Mouse (Mus musculus): ENCODE measurements around the gene Fxr1. TPM values are rescaled to one million over a fixed set of nuclear protein-coding genes. Genes with fewer than 3 reads are reported as not detected.

Fxr1 gene
- polyA plus RNA-seq, 1 experiment from 2014 or later, result 35.4 TPM

DNA sequence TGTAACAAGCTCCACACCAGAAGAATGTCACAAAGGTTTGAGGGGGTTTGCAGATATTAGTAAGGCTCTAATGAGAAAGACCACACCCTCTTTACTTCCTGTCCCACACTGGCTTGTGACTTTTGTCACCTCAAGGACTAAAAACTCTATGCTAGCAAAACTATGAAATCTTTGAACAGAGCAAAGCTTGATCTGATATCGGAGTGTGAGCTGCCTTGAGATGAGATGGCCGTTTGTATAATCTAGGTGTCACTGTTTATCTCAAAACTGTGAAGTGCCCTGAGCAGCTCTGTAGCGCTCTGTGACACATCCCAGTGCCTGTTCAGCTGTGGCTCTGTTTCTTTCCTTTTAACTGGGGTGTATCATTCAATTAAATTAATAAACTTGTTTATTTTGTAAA lies 15.9 kb upstream of the Fxr1 start:
- H3K27ac ChIP-seq (ENCODE audit: low read depth, low read length), result no peak overlapping the region
- H3K4me3 ChIP-seq (ENCODE audit: low read length), result no peak overlapping the region
- H3K9ac ChIP-seq (ENCODE audit: low read depth, low read length), result no peak overlapping the region
- no peak overlapping the region for H3K4me2 ChIP-seq (ENCODE audit: low read length)
- H3K36me3 ChIP-seq (ENCODE audit: control insufficient read depth, insufficient read depth, low read length), result no peaks in the 10 kb centered on the region
- H3K4me1 ChIP-seq (ENCODE audit: control insufficient read depth, insufficient read depth, low read depth, low read length), result no peaks in the 10 kb centered on the region
- no peak for ATAC-seq
- whole genome bisulfite sequencing, result 88% methylated on average over 3 of the region's 3 CpGs
- no peaks in the 10 kb centered on the region for H3K9me3 ChIP-seq (ENCODE audit: control insufficient read depth, low read length)
- no peaks in the 10 kb centered on the region for H3K27me3 ChIP-seq (replicated peaks; ENCODE audit: control insufficient read depth, insufficient read depth, low read length)

DNA sequence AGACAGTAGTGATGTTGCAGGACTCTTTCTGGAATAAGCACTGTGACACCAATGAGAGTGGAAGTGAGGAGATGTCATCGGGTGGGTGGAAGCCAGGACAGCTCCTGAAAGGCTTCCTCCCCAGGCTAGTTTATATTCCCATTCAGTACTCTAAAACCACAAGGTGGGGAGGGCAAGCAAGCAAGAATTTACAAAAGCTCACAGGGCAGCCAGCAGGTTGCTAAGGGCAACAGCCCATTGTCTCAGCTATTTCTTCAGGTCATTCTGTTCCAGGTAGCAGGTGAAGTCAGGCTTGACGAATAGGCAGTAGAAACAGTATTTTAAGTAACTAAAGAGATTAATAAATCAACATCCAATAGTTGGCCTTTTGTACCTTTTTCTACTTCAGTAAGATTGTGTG lies 13.4 kb upstream of the Fxr1 start:
- Histone ChIP-seq H3K36me3 (ENCODE audit: control insufficient read depth, insufficient read depth, low read length) (no peaks in the 10 kb centered on the region), H3K9ac (ENCODE audit: low read depth, low read length) (no peak overlapping the region), H3K4me1 (ENCODE audit: control insufficient read depth, insufficient read depth, low read depth, low read length) (no peaks in the 10 kb centered on the region), H3K9me3 (ENCODE audit: control insufficient read depth, low read length) (no peaks in the 10 kb centered on the region), H3K27me3 (replicated peaks; ENCODE audit: control insufficient read depth, insufficient read depth, low read length) (no peaks in the 10 kb centered on the region), H3K4me3 (ENCODE audit: low read length) (no peak overlapping the region), H3K27ac (ENCODE audit: low read depth, low read length) (no peak overlapping the region), H3K4me2 (ENCODE audit: low read length) (no peak overlapping the region)
- 46% methylated on average over 2 of the region's 2 CpGs for WGBS
- no peak for ATAC-seq

DNA sequence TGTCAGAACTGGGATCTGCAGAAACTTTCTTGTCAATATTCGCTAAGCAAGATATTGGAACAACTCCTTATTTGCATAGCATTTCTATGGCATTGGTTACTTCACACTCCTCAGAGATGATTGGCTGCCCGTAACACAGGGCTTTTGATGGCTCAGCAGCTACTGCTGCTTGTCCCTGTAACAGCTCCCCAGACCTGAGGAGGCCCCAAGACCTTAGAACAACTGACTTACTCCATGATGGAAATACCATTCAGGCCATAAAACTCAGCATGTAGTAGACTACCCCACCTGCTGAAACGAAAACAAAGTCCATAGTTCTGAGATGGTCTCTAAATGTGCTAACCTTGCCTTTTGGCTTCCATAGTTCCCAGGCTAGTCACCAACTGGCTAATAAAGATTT lies 12.9 kb upstream of the Fxr1 start:
- no peak for ATAC-seq
- H3K9ac ChIP-seq (ENCODE audit: low read depth, low read length), result no peak overlapping the region
- H3K9me3 ChIP-seq (ENCODE audit: control insufficient read depth, low read length), result no peaks in the 10 kb centered on the region
- H3K27ac ChIP-seq (ENCODE audit: low read depth, low read length), result no peak overlapping the region
- H3K4me3 ChIP-seq (ENCODE audit: low read length), result no peak overlapping the region
- no peaks in the 10 kb centered on the region for H3K36me3 ChIP-seq (ENCODE audit: control insufficient read depth, insufficient read depth, low read length)
- WGBS, result 62% methylated on average over 3 of the region's 3 CpGs
- no peaks in the 10 kb centered on the region for H3K4me1 ChIP-seq (ENCODE audit: control insufficient read depth, insufficient read depth, low read depth, low read length)
- no peak overlapping the region for H3K4me2 ChIP-seq (ENCODE audit: low read length)
- H3K27me3 ChIP-seq (replicated peaks; ENCODE audit: control insufficient read depth, insufficient read depth, low read length), result no peaks in the 10 kb centered on the region

DNA sequence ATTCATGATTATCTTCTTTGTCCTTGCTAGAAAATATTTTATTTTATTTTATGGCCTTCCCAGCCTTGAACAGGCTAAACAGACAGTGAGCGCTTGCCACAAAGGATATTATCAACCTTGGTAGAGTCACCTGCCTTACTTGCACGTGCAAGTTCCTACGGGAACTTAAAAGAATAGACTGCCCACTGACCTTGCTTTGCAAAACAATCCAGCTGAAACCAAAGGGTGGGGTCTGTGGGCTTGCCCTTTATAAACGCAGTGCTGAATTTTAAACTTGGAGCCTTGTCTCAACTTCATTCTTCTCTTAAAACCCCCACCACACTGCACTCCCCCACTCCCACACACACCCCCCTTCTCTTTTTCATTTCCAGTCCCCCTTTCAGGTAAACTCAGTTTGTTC lies 12.1 kb upstream of the Fxr1 start:
- Histone ChIP-seq H3K27me3 (replicated peaks; ENCODE audit: control insufficient read depth, insufficient read depth, low read length) (no peaks in the 10 kb centered on the region), H3K9ac (ENCODE audit: low read depth, low read length) (no peak overlapping the region), H3K36me3 (ENCODE audit: control insufficient read depth, insufficient read depth, low read length) (no peaks in the 10 kb centered on the region), H3K4me3 (ENCODE audit: low read length) (no peak overlapping the region), H3K4me2 (ENCODE audit: low read length) (no peak overlapping the region), H3K27ac (ENCODE audit: low read depth, low read length) (no peak overlapping the region), H3K4me1 (ENCODE audit: control insufficient read depth, insufficient read depth, low read depth, low read length) (no peaks in the 10 kb centered on the region), H3K9me3 (ENCODE audit: control insufficient read depth, low read length) (no peaks in the 10 kb centered on the region)
- 51% methylated on average over 4 of the region's 4 CpGs for WGBS
- no peak for ATAC-seq

DNA sequence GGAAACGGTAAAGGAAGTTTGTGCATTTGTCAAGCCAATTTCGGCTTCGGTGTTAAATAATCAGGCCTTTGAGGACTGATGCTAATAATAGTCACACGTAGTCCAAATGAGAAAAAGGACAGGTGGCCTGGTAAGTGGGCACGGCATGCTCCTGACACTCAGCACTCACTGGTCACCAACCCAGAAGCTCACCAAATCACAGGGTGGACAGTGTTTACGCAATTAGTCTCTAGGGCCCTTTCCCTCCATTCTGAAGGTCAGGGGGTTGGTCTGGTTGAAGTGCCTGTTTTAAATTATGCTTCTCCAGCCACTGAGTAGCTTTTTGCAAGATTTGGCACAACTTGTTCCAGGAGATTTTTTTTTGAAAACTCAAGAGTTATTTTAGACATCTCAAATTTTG lies 11.6 kb upstream of the Fxr1 start:
- Histone ChIP-seq H3K4me2 (ENCODE audit: low read length) (no peak overlapping the region), H3K4me1 (ENCODE audit: control insufficient read depth, insufficient read depth, low read depth, low read length) (no peaks in the 10 kb centered on the region), H3K4me3 (ENCODE audit: low read length) (no peak overlapping the region), H3K36me3 (ENCODE audit: control insufficient read depth, insufficient read depth, low read length) (no peaks in the 10 kb centered on the region), H3K9me3 (ENCODE audit: control insufficient read depth, low read length) (no peaks in the 10 kb centered on the region), H3K9ac (ENCODE audit: low read depth, low read length) (no peak overlapping the region), H3K27ac (ENCODE audit: low read depth, low read length) (no peak overlapping the region), H3K27me3 (replicated peaks; ENCODE audit: control insufficient read depth, insufficient read depth, low read length) (no peaks in the 10 kb centered on the region)
- no peak for ATAC-seq
- 81% methylated on average over 6 of the region's 6 CpGs for WGBS

DNA sequence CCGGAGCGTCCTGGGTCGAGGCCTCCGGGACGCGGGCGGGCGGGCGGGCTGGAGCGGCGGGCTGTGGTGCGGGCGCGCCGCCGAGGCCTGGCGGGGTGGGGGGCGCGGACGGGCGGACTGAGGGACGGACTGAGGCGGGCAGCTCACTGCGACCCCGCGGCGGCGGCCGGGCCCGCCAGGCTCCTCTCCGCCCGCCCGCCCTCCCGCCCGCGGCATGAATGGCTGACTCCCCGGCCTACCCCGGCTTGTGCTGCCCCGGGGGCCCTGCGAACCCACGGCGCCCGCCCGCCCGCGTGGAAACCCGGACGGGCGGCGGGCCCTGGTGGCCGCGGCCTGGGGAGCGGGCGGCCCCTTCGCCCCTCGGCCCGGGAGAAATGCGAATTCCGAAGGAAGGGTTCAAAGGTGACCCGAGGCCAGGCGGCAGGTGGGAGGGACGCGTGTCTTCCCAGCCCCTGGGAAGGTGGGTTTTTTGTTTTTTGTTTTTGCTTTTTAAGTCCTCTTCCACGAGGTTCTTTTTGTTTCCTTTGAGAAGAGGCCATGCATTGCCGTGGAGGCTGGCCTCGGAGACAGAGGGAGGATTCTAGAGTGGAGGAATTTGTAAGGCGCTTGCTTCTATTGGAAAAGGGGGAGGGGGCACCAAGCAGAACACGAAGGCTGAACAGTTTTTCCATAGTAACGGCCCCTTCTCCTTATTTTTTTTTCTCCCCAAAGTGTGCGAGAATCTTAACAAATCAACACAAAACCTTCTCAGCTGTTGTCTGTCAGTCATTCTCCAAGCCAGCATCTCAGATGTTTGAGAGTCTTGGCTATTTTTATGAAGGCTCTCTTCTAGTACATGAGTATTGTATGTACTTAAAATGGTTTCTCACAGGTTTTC lies 877 bp downstream of the Fxr1 start:
- WGBS, result under 1% methylated on average over 36 of the region's 70 CpGs
- H3K9ac ChIP-seq (ENCODE audit: low read depth, low read length), result peak overlapping the region; percentile 98
- H3K4me3 ChIP-seq (ENCODE audit: low read length), result peak overlapping the region; percentile 98
- peak; percentile 56 for ATAC-seq
- peaks cover 8% of the 10 kb centered on the region for H3K4me1 ChIP-seq (ENCODE audit: control insufficient read depth, insufficient read depth, low read depth, low read length)
- no peaks in the 10 kb centered on the region for H3K36me3 ChIP-seq (ENCODE audit: control insufficient read depth, insufficient read depth, low read length)
- H3K27me3 ChIP-seq (replicated peaks; ENCODE audit: control insufficient read depth, insufficient read depth, low read length), result no peaks in the 10 kb centered on the region
- peak overlapping the region; percentile 91 for H3K27ac ChIP-seq (ENCODE audit: low read depth, low read length)
- no peaks in the 10 kb centered on the region for H3K9me3 ChIP-seq (ENCODE audit: control insufficient read depth, low read length)
- peak overlapping the region; percentile 85 for H3K4me2 ChIP-seq (ENCODE audit: low read length)

DNA sequence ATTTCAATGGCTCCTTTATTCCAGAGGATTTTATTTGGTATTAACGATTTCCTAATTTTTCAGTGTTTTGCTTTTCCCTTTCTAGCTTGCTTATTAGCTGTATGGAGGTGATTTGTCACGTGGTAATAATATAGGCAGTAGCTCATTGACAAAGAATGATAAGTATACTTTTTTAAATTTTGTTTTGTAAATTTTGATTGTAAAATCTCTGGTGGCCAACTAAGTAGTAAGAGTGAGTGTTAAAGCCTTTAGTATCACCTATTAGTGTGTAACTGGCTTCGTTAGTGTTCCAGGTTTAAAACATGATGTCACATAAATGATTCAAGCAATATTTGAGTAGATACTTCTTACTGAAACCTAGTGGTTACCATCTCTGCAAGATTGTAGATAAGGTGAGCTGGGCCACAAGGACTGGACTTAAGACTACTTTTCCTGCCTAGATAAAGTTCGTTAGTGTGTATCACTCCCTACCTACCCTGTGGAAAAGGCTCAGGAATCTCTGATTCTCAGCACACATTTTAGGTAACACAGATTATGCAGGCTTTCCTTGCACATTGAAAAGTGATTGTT lies 1.6 kb downstream of the Fxr1 start:
- Histone ChIP-seq H3K36me3 (ENCODE audit: control insufficient read depth, insufficient read depth, low read length) (no peaks in the 10 kb centered on the region), H3K4me3 (ENCODE audit: low read length) (peak overlapping the region; percentile 98), H3K4me1 (ENCODE audit: control insufficient read depth, insufficient read depth, low read depth, low read length) (peaks cover 8% of the 10 kb centered on the region), H3K27me3 (replicated peaks; ENCODE audit: control insufficient read depth, insufficient read depth, low read length) (no peaks in the 10 kb centered on the region), H3K9ac (ENCODE audit: low read depth, low read length) (peak overlapping the region; percentile 98; the same call in 1 of the 2 replicates), H3K9me3 (ENCODE audit: control insufficient read depth, low read length) (no peaks in the 10 kb centered on the region), H3K27ac (ENCODE audit: low read depth, low read length) (no peak overlapping the region), H3K4me2 (ENCODE audit: low read length) (peak overlapping the region; percentile 85)
- WGBS, result 68% methylated on average over 4 of the region's 4 CpGs
- no peak for ATAC-seq

DNA sequence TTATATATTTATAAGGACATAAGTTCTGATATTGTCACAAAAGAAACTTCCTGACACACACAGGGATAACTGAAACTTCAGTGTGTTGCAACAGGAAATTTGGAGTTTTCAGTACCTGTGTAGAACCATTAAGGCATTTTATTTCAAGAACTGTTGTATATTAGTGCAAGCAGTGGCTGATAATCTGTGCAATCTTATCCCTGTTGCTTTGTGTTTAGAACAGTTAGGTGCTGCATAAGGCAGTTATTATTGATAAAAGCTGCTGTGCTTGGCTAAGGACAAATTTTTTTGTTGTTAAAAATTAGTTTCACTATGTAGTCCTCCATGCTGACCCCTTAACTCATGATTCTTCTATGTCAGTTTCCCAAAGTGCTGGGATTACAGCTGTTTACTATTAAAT lies 9.2 kb downstream of the Fxr1 start:
- Histone ChIP-seq H3K4me1 (ENCODE audit: control insufficient read depth, insufficient read depth, low read depth, low read length) (no peaks in the 10 kb centered on the region), H3K27ac (ENCODE audit: low read depth, low read length) (no peak overlapping the region), H3K4me2 (ENCODE audit: low read length) (no peak overlapping the region), H3K9me3 (ENCODE audit: control insufficient read depth, low read length) (no peaks in the 10 kb centered on the region), H3K27me3 (replicated peaks; ENCODE audit: control insufficient read depth, insufficient read depth, low read length) (no peaks in the 10 kb centered on the region), H3K9ac (ENCODE audit: low read depth, low read length) (no peak overlapping the region), H3K4me3 (ENCODE audit: low read length) (no peak overlapping the region), H3K36me3 (ENCODE audit: control insufficient read depth, insufficient read depth, low read length) (no peaks in the 10 kb centered on the region)
- no peak for ATAC-seq

DNA sequence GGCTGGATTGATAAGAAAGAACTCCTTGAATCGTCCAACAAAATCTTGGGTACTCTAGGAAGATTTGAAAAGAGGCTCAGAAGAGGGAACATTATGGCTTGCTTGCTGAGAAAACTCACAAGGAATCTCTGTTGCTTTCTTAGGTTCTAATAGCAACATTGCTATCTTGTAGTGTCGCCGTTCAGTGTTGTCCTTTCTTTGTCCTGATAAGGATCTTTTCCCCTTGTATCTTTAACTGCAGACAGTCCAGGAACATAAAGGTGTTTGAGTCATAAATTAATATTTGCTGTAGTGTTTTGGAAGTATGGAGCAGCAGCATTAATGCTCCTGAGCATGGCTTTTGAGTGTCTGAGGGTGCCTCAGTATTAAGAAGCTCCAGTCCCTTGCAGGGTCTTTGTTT lies 10.9 kb downstream of the Fxr1 start:
- Histone ChIP-seq H3K27me3 (replicated peaks; ENCODE audit: control insufficient read depth, insufficient read depth, low read length) (no peaks in the 10 kb centered on the region), H3K9ac (ENCODE audit: low read depth, low read length) (no peak overlapping the region), H3K4me1 (ENCODE audit: control insufficient read depth, insufficient read depth, low read depth, low read length) (peaks cover 3% of the 10 kb centered on the region; the same call in 1 of the 2 replicates), H3K4me2 (ENCODE audit: low read length) (no peak overlapping the region), H3K27ac (ENCODE audit: low read depth, low read length) (no peak overlapping the region), H3K4me3 (ENCODE audit: low read length) (no peak overlapping the region), H3K36me3 (ENCODE audit: control insufficient read depth, insufficient read depth, low read length) (no peaks in the 10 kb centered on the region), H3K9me3 (ENCODE audit: control insufficient read depth, low read length) (no peaks in the 10 kb centered on the region)
- 85% methylated on average over 3 of the region's 3 CpGs for WGBS
- no peak for ATAC-seq

All from hindbrain, embryonic 16.5 days (tissue).